Mouse (Mus musculus): ENCODE results near the gene Klhl1. TPM values are rescaled to one million over a fixed set of nuclear protein-coding genes. Genes with fewer than 3 reads are reported as not detected.

The Klhl1 gene
- polyA plus RNA-seq, 1 experiment from 2014 or later = not detected

- WGBS = 85% methylated on average over 7 of the region's 7 CpGs
- Histone ChIP-seq H3K4me3 (ENCODE audit: low read length) (no peak overlapping the region), H3K27me3 (ENCODE audit: control insufficient read depth, insufficient read depth, low read length) (no peaks in the 10 kb centered on the region), H3K4me2 (replicated peaks; ENCODE audit: low read depth, low read length) (no peak overlapping the region), H3K9me3 (ENCODE audit: control insufficient read depth, low read length) (no peaks in the 10 kb centered on the region), H3K27ac (ENCODE audit: low read depth, low read length) (no peak overlapping the region), H3K9ac (ENCODE audit: low read depth, low read length) (no peak overlapping the region), H3K4me1 (ENCODE audit: control insufficient read depth, insufficient read depth, low read length) (no peaks in the 10 kb centered on the region), H3K36me3 (ENCODE audit: control insufficient read depth, insufficient read depth, low read length) (no peaks in the 10 kb centered on the region)
- no peak for ATAC-seq (ENCODE audit: low FRiP score, low TSS enrichment)
Observed at GRCm38 (mm10) chr14:96107396-96107795, 411.5 kb downstream of the Klhl1 start.

DNA sequence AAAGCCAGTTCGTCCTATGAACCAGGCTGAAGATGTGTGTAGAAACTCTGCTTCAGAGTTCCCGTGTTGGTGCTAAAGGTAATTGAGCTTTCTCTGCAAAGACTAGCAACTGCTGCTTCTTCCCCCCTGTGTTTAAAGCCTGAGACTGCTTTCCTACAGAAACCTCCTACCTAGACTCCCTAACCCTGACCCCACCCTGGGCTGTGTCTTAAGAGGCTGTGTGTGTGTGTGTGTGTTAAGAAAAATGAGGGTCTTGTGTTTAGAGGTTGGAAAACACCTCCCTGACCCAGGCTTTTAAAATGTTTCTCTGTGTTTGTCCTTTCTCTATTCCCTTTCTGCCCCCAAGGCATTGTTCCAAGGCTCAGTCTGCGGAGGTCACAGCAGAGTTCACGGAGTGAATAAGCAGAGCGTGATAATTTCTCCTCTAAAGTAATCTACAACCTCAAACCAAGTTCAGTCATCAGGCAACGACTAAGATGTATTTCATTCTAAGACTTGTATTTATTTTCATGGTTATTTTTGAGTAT is 437.2 kb downstream of the Klhl1 start:
- H3K27me3 ChIP-seq (ENCODE audit: control insufficient read depth, insufficient read depth, low read length) = no peaks in the 10 kb centered on the region
- ATAC-seq (ENCODE audit: low FRiP score, low TSS enrichment) = no peak; the same call in 1 of the 2 replicates
- WGBS = 38% methylated on average over 6 of the region's 6 CpGs
- no peaks in the 10 kb centered on the region for H3K9me3 ChIP-seq (ENCODE audit: control insufficient read depth, low read length)
- H3K4me3 ChIP-seq (ENCODE audit: low read length) = no peak overlapping the region
- H3K27ac ChIP-seq (ENCODE audit: low read depth, low read length) = no peak overlapping the region
- H3K36me3 ChIP-seq (ENCODE audit: control insufficient read depth, insufficient read depth, low read length) = no peaks in the 10 kb centered on the region
- H3K9ac ChIP-seq (ENCODE audit: low read depth, low read length) = no peak overlapping the region
- H3K4me1 ChIP-seq (ENCODE audit: control insufficient read depth, insufficient read depth, low read length) = no peaks in the 10 kb centered on the region
- no peak overlapping the region for H3K4me2 ChIP-seq (replicated peaks; ENCODE audit: low read depth, low read length)

- H3K36me3 ChIP-seq (ENCODE audit: control insufficient read depth, insufficient read depth, low read length) = no peaks in the 10 kb centered on the region
- WGBS = 48% methylated on average over 3 of the region's 3 CpGs
- H3K9ac ChIP-seq (ENCODE audit: low read depth, low read length) = no peak overlapping the region
- H3K27ac ChIP-seq (ENCODE audit: low read depth, low read length) = no peak overlapping the region
- H3K4me2 ChIP-seq (replicated peaks; ENCODE audit: low read depth, low read length) = no peak overlapping the region
- H3K9me3 ChIP-seq (ENCODE audit: control insufficient read depth, low read length) = no peaks in the 10 kb centered on the region
- H3K4me1 ChIP-seq (ENCODE audit: control insufficient read depth, insufficient read depth, low read length) = no peaks in the 10 kb centered on the region
- no peak for ATAC-seq (ENCODE audit: low FRiP score, low TSS enrichment)
- H3K27me3 ChIP-seq (ENCODE audit: control insufficient read depth, insufficient read depth, low read length) = no peaks in the 10 kb centered on the region
- no peak overlapping the region for H3K4me3 ChIP-seq (ENCODE audit: low read length)
Observed at GRCm38 (mm10) chr14:96065884-96066283, 453.0 kb downstream of the Klhl1 start.

All from kidney, embryonic 14.5 days (tissue).